Mouse (Mus musculus) frontal cortex, postnatal 25 days (tissue): ENCODE results near the gene Heatr1.
A peak's percentile ranks its signal among the peaks of the same experiment; 100 is the strongest.
"Not testable (repeated sequence)": the region's sequence is repeated elsewhere in the genome, so short reads cannot be mapped to it uniquely, and the experiment has no call there.

Experiments used
- DNase-seq, 2 experiments: peaks; one replicate each; pipeline ENCODE4 v3.0.0; 2022; ENCODE audit warnings: low spot score in 2 of 2

Heatr1 gene

GRCm38 (mm10) chr13:12454686-12455390 is 60.0 kb downstream of the Heatr1 start:
- DNase-seq = no peak

GRCm38 (mm10) chr13:12456711-12457110 is 61.9 kb downstream of the Heatr1 start:
- no peak for DNase-seq

GRCm38 (mm10) chr13:12460443-12460842 is 65.6 kb downstream of the Heatr1 start:
- DNase-seq = peak; percentile 21 to 25

- DNase-seq = peak; percentile 73 to 77
Observed at GRCm38 (mm10) chr13:12460881-12461729, 66.3 kb downstream of the Heatr1 start.

GRCm38 (mm10) chr13:12461730-12462119 is 66.9 kb downstream of the Heatr1 start:
- DNase-seq = no peak

- DNase-seq = no peak
Observed at GRCm38 (mm10) chr13:12462623-12463022, 67.8 kb downstream of the Heatr1 start.

- DNase-seq = not testable (repeated sequence)
Observed at GRCm38 (mm10) chr13:12464159-12464558, 69.3 kb downstream of the Heatr1 start.

GRCm38 (mm10) chr13:12464844-12465243 is 70.0 kb downstream of the Heatr1 start, which contains the start of gene Lgals8:
Gene Lgals8 (minus strand): TSS chr13:12464944.
- DNase-seq = no peak

GRCm38 (mm10) chr13:12468488-12468887 is 73.7 kb downstream of the Heatr1 start:
- DNase-seq = no peak

GRCm38 (mm10) chr13:12473724-12474378 is 79.0 kb downstream of the Heatr1 start:
- peak; percentile 49 to 74 for DNase-seq

- no peak for DNase-seq
Observed at GRCm38 (mm10) chr13:12475239-12475638, 80.4 kb downstream of the Heatr1 start.

- no peak for DNase-seq
Observed at GRCm38 (mm10) chr13:12476886-12477285, 82.1 kb downstream of the Heatr1 start.

GRCm38 (mm10) chr13:12478301-12478700 is 83.5 kb downstream of the Heatr1 start:
- no peak for DNase-seq

- DNase-seq = no peak
Observed at GRCm38 (mm10) chr13:12479802-12480201, 85.0 kb downstream of the Heatr1 start.

GRCm38 (mm10) chr13:12485197-12485596 is 90.4 kb downstream of the Heatr1 start:
- no peak for DNase-seq

GRCm38 (mm10) chr13:12485640-12486039 is 90.8 kb downstream of the Heatr1 start:
- no peak for DNase-seq
